Mouse (Mus musculus): ENCODE results near the gene Ctnnb1.

Gene Ctnnb1

DNA sequence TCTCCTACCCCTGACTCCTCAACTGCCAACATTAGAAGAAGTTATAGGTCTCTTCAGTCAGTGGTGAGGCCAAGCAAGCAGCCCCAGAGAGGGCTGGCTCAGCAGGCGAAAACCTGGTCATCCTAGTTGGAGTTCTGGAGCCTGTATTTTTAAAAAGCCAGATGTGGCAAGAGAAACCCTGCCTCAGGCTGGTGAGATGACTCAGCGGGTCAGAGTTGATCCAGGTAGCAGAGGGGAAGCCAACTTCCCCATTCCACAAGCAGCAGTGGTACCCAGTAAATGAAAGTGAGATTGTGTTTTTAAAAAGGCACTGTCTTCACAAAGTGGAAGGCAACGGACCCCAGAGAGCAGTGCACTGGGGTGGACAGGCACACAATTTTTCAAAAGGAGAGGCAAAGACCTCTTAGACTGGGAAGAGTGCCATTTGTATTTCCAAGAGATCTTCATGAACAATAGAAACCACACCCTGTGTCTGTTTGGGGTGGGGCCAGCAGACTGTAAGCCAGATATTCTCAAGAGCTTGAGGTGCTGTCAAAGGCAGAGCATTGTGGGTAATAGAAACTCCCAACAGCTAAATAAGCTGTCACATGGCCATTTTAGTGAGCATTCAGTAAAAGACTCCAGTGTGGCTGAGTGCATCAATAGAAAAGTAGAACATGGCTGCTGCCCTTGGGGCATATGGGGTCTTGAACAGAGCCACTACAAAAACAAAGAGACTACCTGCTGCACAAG, 33.1 kb downstream of the Ctnnb1 start:
- DNase-seq (ENCODE audit: low spot score in 2 of 2), result no peak

DNA sequence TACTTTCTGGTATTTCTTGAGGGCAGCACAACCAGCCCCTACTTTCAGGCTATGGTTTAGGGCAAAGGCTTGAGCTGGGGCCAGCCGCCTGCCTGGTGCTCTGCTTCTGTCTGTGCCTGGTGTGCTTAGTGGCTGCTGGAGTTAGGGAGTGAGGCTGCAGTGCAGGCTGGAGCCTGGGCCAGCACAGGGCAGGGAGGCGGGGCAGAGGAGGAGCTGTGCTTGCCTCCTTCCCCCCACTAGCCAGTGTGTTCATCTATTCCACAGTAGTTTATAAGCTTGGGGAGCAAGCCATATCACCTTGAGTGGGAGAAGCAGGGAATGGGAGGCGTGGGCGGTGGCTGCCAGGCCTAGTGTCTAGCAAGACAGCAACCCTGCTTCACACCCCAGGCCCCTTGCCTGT, 34.1 kb downstream of the Ctnnb1 start:
- DNase-seq (ENCODE audit: low spot score in 2 of 2), result no peak

DNA sequence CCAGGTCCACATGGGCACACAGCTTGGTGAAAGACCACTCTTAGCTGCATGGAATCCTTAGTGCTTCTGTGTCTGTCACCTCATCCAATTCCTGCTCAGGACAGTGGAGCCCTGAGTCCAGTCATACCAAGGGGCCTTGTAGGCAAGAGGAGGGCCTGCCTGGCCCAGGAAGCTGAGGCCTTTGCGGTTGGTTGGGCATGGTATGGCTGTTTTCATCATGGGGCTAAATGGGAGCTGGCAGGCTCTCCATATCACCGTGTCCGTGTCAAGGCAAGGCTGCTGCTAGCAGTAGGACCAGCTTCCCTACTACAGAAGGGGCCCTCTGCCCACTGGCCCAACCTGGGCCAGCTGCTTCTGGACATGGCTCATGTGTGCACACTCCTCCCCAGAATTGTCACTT, 34.7 kb downstream of the Ctnnb1 start:
- DNase-seq (ENCODE audit: low spot score in 2 of 2), result no peak

GRCm38 (mm10) chr9:120964224-120964623, 35.2 kb downstream of the Ctnnb1 start:
- DNase-seq (ENCODE audit: low spot score in 2 of 2), result no peak

DNA sequence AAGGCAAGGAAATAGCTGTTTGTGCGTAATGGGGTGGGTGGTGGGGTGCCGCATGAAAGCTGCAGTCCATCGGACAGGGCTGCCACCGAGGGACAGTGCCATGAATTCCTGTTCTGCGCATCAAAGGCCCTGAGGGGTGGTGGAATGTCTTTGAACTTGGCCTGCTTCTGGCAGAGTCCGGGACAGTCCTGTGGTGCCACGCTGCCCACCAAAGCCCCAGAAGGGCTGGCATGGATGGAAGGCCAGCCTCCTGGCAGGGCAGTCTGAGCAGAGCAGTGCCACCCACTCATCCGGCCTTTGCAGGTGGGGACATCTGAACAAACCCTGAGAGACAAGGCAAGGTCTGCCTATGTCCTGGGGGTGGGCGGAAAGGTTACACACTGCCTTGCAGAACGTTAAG, 36.0 kb downstream of the Ctnnb1 start:
- DNase-seq (ENCODE audit: low spot score in 2 of 2), result no peak

- DNase-seq (ENCODE audit: low spot score in 2 of 2), result no peak
Measured at GRCm38 (mm10) chr9:120973026-120973515, 44.1 kb downstream of the Ctnnb1 start.

- no peak for DNase-seq (ENCODE audit: low spot score in 2 of 2)
Measured at GRCm38 (mm10) chr9:120974209-120974608, 45.2 kb downstream of the Ctnnb1 start.

GRCm38 (mm10) chr9:120976158-120976557, 47.1 kb downstream of the Ctnnb1 start:
- DNase-seq (ENCODE audit: low spot score in 2 of 2), result no peak

- DNase-seq (ENCODE audit: low spot score in 2 of 2), result no peak
Measured at GRCm38 (mm10) chr9:120976856-120977255, 47.8 kb downstream of the Ctnnb1 start.

DNA sequence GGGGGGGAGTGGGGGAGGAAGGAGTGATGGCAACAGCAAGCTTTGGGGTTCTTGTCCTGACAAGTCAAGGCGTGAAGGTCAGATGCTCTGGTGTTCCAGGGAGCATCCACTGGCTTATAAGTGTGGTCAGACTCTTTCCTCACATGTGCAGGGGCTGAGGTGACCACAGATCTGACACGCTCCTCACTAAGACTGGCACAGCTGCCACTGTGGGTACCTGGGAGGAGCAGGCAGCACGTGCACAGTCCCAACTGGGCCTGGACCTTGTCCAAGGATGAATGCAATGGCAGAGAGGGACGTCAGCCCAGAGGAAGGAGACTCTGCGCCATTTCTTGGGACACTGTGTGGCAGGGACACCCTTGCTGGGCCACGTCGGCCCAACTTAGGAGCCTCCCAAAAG, 52.8 kb downstream of the Ctnnb1 start:
- DNase-seq (ENCODE audit: low spot score in 2 of 2), result no peak

GRCm38 (mm10) chr9:120983849-120984248, 54.8 kb downstream of the Ctnnb1 start:
- no peak for DNase-seq (ENCODE audit: low spot score in 2 of 2)

GRCm38 (mm10) chr9:120984509-120984908, 55.5 kb downstream of the Ctnnb1 start:
- no peak for DNase-seq (ENCODE audit: low spot score in 2 of 2)

DNA sequence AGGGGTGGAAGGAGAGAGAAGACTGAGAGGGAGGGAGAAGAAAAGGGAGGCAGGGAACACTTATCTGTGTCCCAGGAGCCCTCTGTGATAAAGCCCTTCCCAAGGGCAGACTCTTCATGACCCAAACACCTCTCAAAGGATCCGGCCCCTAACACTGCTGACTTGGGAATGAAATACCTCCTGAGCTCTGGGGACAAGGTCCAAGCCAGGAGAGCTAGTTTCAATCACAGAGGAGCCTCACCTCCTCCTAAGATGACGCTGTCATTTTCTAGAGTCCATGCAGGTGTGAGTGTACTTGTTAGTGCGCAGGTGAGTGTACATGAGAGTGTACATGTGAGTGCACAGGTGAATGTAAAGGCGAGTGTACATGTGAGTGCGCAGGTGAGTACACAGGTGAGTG, 56.0 kb downstream of the Ctnnb1 start:
- DNase-seq (ENCODE audit: low spot score in 2 of 2), result no peak

GRCm38 (mm10) chr9:120985524-120985923, 56.5 kb downstream of the Ctnnb1 start:
- no peak for DNase-seq (ENCODE audit: low spot score in 2 of 2)

DNA sequence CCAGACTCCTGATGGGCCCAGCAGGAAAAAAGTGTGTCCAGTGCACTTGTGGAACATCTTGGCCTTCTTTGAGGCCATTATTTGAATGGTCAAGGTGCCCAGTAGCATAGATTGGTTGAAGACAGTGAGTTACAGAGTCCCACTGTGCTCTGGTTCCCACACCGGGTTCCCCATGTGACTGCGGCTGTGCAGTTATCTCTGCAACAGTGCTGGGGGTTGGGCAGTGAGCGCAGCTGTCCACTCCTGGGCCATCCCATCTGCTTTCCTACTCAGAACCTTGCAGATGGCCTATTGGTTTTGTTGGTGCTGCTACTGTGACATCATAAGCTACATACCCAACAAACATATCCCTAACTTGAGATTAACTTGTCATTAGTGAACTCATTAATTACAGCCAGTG, 57.2 kb downstream of the Ctnnb1 start:
- DNase-seq (ENCODE audit: low spot score in 2 of 2), result no peak

GRCm38 (mm10) chr9:120986994-120987393, 58.0 kb downstream of the Ctnnb1 start:
- no peak for DNase-seq (ENCODE audit: low spot score in 2 of 2)

DNA sequence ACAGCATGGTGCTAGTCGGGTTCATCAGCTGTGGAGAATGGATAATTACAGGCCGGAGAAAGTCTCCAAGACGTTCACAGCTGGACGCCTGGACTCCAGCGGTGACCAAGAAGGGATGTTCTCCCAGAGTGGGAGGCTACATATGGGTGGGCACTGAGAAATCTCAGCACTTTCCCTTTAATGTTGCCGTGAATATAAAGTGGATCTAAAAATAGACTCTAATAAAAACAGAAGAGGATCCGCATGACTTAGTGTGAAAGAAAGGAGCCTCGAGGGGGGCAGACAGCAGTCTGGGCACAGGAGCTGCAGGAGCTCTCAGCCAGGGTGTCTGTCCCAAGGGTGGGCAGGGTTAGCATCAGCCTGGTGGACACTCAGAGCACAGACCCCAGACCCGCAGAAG, 59.1 kb downstream of the Ctnnb1 start:
- DNase-seq (ENCODE audit: low spot score in 2 of 2), result no peak

- DNase-seq (ENCODE audit: low spot score in 2 of 2), result no peak
Measured at GRCm38 (mm10) chr9:120989806-120990700, 61.0 kb downstream of the Ctnnb1 start.

GRCm38 (mm10) chr9:120991801-120992200, 62.8 kb downstream of the Ctnnb1 start:
- DNase-seq (ENCODE audit: low spot score in 2 of 2), result no peak

DNA sequence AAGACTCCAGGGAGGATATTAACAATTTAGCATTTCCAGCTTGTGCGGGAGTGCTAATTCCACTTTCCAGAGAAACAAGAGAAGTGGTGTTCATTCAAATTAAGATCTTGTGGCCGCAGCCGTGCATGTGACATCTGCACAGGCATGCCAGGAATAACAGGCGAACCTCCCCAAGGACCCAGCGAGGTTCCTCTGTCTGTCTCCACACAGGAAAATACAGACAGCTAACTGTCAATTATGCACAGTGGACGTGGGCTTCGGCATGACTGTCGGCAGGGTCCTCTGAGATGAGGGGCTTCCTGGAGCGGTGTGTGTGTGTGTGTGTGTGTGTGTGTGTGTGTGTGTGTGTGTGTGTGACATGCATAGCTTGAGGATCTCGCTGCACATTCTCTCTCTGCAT, 64.0 kb downstream of the Ctnnb1 start:
- DNase-seq (ENCODE audit: low spot score in 2 of 2), result no peak

DNA sequence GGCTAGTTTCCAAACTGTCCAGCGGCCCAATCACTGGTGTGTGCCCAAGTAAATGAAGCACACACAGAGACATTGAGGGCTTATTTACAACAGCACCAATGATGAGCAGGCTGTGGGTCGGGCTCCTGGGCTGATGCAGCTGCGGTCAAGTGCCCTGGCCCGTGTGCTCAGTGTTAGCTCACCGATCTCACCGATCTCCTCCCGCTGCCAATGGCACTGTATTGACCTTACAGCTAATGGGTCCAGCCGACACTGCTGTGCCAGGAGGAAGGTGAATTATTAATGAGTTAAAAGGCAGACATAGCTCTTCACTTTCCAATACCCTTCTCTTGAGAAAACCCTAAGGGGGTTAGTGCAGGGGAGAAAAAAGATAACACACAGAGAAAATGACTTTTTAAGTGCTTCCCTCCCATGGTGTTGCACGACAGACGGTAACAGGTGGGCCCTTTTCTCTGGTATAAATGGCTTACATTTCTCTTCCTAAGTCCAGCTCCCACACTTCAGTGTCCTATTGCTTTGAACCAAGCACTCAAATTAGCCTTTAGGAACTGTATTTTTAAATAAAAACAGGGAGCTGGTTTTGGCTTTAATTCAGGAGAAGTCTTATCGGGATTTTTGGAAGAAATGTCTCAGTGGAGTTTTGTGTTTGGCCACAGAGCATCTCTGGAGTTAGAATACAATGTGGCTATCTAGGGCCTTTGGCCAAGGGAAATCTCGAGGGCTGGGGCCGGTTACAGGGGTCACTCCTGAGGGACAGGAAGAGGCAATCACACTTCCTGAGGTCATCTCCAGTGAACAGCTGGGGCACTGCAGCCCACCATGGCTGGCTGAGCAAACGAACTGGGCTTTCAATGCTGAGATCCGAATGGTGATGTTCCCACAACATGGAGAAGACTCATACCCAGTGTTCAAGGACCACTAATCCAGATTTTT, 65.5 kb downstream of the Ctnnb1 start:
- no peak for DNase-seq (ENCODE audit: low spot score in 2 of 2)

GRCm38 (mm10) chr9:120998696-120999095, 69.7 kb downstream of the Ctnnb1 start:
- no peak for DNase-seq (ENCODE audit: low spot score in 2 of 2)
